Mouse (Mus musculus): ENCODE results near the gene Gba2. TPM values are rescaled to one million over a fixed set of nuclear protein-coding genes. Genes with fewer than 3 reads are reported as not detected.
"Not testable (repeated sequence)": the region's sequence is repeated elsewhere in the genome, so short reads cannot be mapped to it uniquely, and the experiment has no call there.

The Gba2 gene
- polyA plus RNA-seq, 1 experiment from 2014 or later: 14.4 TPM

DNA sequence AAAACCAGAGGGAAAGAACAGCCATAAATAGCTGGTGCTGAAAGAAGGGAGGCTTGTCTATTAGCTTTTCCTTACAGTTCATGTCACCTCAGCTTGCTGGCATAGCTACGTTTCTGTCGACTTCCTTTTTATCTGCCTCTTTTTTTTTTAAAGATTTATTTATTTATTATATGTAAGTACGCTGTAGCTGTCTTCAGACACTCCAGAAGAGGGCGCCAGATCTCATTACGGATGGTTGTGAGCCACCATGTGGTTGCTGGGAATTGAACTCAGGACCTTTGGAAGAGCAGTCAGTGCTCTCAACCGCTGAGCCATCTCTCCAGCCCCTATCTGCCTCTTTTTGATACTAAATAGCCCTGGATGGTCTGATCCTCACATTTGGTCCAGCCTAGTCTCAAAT is 26.8 kb downstream of the Gba2 start:
- DNase-seq (ENCODE audit: low spot score); H3K4me3 ChIP-seq (ENCODE audit: low read depth, low read length); H3K4me1 ChIP-seq (ENCODE audit: insufficient read depth, low read depth, low read length); H3K27ac ChIP-seq (ENCODE audit: low read length); H3K27me3 ChIP-seq (replicated peaks; ENCODE audit: insufficient read depth, low read length); H3K9ac ChIP-seq (replicated peaks; ENCODE audit: low read depth); H3K9me3 ChIP-seq (ENCODE audit: low read length); H3K4me2 ChIP-seq (replicated peaks; ENCODE audit: low read depth, low read length); ATAC-seq: not testable (repeated sequence)
- H3K36me3 ChIP-seq (ENCODE audit: insufficient read depth, low read length): peaks cover 79% of the 10 kb centered on the region
- peak; percentile 17; the same call in 1 of the 2 replicates for TF ChIP-seq CTCF (IDR thresholded peaks at IDR 0.05)
- 68% methylated on average over 6 of the region's 6 CpGs for WGBS

DNA sequence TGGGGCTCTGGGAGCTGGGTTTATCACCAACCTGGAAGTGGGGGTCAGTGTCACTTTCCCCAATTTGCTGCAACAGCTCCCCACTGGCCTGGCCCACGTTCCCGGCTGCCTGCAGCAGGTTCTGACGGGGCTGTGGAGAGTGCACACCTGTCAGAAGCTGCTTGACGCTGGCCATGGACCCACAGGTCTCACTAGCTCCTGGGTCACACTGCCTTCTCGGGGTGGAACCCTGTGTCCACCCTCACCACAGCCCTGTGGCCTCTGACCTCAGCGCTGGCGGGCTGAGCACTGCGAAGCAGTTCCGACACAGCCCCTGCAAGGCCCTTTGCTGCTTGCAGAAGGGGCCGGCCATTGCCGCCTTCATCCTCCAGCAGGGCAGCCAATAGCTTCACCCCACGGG is 29.6 kb downstream of the Gba2 start:
- no peak for DNase-seq (ENCODE audit: low spot score)
- Histone ChIP-seq H3K27ac (ENCODE audit: low read length) (no peak overlapping the region), H3K4me3 (ENCODE audit: low read depth, low read length) (no peak overlapping the region), H3K4me2 (replicated peaks; ENCODE audit: low read depth, low read length) (no peak overlapping the region), H3K27me3 (replicated peaks; ENCODE audit: insufficient read depth, low read length) (no peaks in the 10 kb centered on the region), H3K9ac (replicated peaks; ENCODE audit: low read depth) (no peak overlapping the region), H3K9me3 (ENCODE audit: low read length) (no peaks in the 10 kb centered on the region), H3K4me1 (ENCODE audit: insufficient read depth, low read depth, low read length) (no peaks in the 10 kb centered on the region), H3K36me3 (ENCODE audit: insufficient read depth, low read length) (peaks cover 84% of the 10 kb centered on the region)
- no peak for ATAC-seq
- TF ChIP-seq EP300 (IDR thresholded peaks at IDR 0.05) (no peak), CTCF (IDR thresholded peaks at IDR 0.05) (no peak)
- WGBS: 93% methylated on average over 12 of the region's 12 CpGs

DNA sequence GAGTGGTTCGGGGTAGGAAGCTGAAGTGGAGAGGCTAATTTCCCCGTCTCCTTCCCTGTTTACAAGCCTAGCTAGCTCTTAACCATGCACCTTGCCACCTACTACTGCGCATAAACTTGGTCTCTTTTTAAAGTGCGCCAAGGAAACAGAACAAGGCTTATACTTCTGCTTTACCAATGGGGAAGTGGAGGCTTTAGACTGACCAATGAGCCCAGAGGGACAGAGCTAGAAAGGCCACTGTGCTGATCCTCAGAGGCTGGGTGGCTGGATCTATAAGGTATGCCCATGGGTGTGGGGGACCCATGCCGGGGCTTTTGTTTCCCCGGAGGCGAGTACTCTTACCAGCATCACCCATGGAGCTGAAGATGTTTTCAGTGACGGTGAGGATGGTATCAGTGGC is 31.5 kb downstream of the Gba2 start:
- no peaks in the 10 kb centered on the region for H3K27me3 ChIP-seq (replicated peaks; ENCODE audit: insufficient read depth, low read length)
- H3K9me3 ChIP-seq (ENCODE audit: low read length): no peaks in the 10 kb centered on the region
- WGBS: 90% methylated on average over 8 of the region's 8 CpGs
- no peak overlapping the region for H3K4me3 ChIP-seq (ENCODE audit: low read depth, low read length)
- no peak for DNase-seq (ENCODE audit: low spot score)
- peaks cover 83% of the 10 kb centered on the region for H3K36me3 ChIP-seq (ENCODE audit: insufficient read depth, low read length)
- no peak for TF ChIP-seq CTCF (IDR thresholded peaks at IDR 0.05)
- no peak for TF ChIP-seq EP300 (IDR thresholded peaks at IDR 0.05)
- no peaks in the 10 kb centered on the region for H3K4me1 ChIP-seq (ENCODE audit: insufficient read depth, low read depth, low read length)
- H3K9ac ChIP-seq (replicated peaks; ENCODE audit: low read depth): no peak overlapping the region
- H3K27ac ChIP-seq (ENCODE audit: low read length): no peak overlapping the region
- H3K4me2 ChIP-seq (replicated peaks; ENCODE audit: low read depth, low read length): no peak overlapping the region
- ATAC-seq: no peak

DNA sequence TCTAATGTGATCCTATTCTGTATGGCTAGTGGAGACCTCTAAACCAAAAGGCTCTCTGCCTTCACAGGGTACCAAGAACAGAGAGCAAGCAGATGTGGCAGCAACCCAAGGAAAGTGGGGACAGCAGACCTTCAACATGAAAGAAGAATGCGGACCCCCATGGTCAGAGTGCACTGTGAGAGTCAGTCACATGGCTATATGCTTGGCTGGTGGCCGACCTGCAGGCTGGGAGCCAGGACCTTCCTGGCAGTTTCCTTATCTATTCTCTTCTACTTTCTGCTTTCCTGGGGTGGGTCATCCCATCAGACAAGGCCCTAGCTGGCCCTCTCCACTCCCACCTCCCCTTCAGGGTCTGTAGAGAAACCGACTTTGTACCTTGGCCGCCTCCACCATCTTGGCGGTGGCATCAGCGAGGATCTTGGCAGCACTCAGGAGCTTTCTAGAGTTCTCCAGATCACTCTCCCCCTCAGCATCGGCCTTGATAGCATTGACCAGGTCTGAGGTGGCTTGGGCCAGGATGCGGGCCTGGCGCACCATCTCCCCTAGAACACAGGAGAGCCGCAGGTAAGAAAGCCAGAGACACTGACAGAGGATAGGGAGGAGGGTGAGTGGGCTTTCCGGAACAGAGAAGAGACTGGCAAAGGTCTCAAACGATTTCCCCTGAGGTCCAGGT is 32.2 kb downstream of the Gba2 start:
- ATAC-seq: no peak
- Histone ChIP-seq H3K27me3 (replicated peaks; ENCODE audit: insufficient read depth, low read length) (no peaks in the 10 kb centered on the region), H3K9me3 (ENCODE audit: low read length) (no peaks in the 10 kb centered on the region), H3K4me2 (replicated peaks; ENCODE audit: low read depth, low read length) (no peak overlapping the region), H3K36me3 (ENCODE audit: insufficient read depth, low read length) (peaks cover 86% of the 10 kb centered on the region), H3K9ac (replicated peaks; ENCODE audit: low read depth) (no peak overlapping the region), H3K4me1 (ENCODE audit: insufficient read depth, low read depth, low read length) (no peaks in the 10 kb centered on the region), H3K27ac (ENCODE audit: low read length) (no peak overlapping the region), H3K4me3 (ENCODE audit: low read depth, low read length) (no peak overlapping the region)
- TF ChIP-seq CTCF (IDR thresholded peaks at IDR 0.05) (no peak), EP300 (IDR thresholded peaks at IDR 0.05) (no peak)
- 89% methylated on average over 12 of the region's 12 CpGs for WGBS
- DNase-seq (ENCODE audit: low spot score): no peak

DNA sequence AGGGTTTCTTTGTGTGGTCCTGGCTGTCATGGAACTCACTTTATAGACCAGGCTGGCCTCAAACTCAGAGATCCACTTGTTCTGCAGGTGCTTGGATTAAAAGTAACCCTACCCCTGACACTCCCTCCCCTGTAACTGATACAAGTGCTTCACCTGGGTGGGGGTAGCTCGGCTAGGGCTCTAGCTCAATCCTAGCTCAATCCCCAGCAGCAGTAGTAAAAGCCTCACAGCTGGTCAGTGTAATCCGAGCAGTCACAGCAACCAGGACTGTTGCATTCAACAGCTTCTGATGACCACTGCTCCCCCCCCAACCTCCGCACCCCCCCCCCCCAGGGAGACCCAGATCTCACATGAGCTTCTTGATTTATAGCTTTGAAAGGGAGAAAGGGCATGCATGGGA is 36.6 kb downstream of the Gba2 start:
- no peaks in the 10 kb centered on the region for H3K9me3 ChIP-seq (ENCODE audit: low read length)
- no peak overlapping the region for H3K9ac ChIP-seq (replicated peaks; ENCODE audit: low read depth)
- 83% methylated on average over 3 of the region's 3 CpGs for WGBS
- H3K36me3 ChIP-seq (ENCODE audit: insufficient read depth, low read length): peaks cover 93% of the 10 kb centered on the region
- no peak overlapping the region for H3K4me3 ChIP-seq (ENCODE audit: low read depth, low read length)
- no peak overlapping the region for H3K4me2 ChIP-seq (replicated peaks; ENCODE audit: low read depth, low read length)
- no peak for DNase-seq (ENCODE audit: low spot score)
- no peak for ATAC-seq
- no peaks in the 10 kb centered on the region for H3K4me1 ChIP-seq (ENCODE audit: insufficient read depth, low read depth, low read length)
- TF ChIP-seq EP300 (IDR thresholded peaks at IDR 0.05) (no peak), CTCF (IDR thresholded peaks at IDR 0.05) (no peak)
- no peaks in the 10 kb centered on the region for H3K27me3 ChIP-seq (replicated peaks; ENCODE audit: insufficient read depth, low read length)
- no peak overlapping the region for H3K27ac ChIP-seq (ENCODE audit: low read length)

DNA sequence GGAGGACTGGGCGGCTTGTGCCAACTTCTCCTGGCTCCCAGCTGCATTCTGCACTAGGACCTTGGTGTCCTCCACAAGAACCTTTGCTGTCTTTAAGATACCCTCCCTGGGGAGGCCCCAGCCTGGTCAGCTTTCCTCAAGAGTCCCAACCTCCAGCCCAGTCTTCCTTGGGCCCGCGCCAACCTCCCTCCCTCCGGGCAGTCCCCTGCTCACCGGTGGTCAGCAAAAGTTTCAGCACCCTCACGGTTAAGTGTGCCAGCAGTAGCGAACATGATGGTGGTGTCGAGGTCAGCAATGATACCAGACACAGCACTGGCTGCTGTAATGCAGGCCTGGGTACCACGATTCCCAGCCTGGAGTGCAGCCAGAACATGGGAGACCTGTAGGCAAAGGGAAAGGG is 42.6 kb downstream of the Gba2 start:
- Histone ChIP-seq H3K27ac (ENCODE audit: low read length) (no peak overlapping the region), H3K9me3 (ENCODE audit: low read length) (no peaks in the 10 kb centered on the region), H3K9ac (replicated peaks; ENCODE audit: low read depth) (no peak overlapping the region), H3K4me1 (ENCODE audit: insufficient read depth, low read depth, low read length) (no peaks in the 10 kb centered on the region), H3K36me3 (ENCODE audit: insufficient read depth, low read length) (peaks cover 82% of the 10 kb centered on the region), H3K27me3 (replicated peaks; ENCODE audit: insufficient read depth, low read length) (no peaks in the 10 kb centered on the region), H3K4me3 (ENCODE audit: low read depth, low read length) (no peak overlapping the region), H3K4me2 (replicated peaks; ENCODE audit: low read depth, low read length) (no peak overlapping the region)
- 84% methylated on average over 9 of the region's 9 CpGs for WGBS
- ATAC-seq: no peak
- TF ChIP-seq CTCF (IDR thresholded peaks at IDR 0.05) (no peak), EP300 (IDR thresholded peaks at IDR 0.05) (no peak)
- DNase-seq (ENCODE audit: low spot score): no peak

DNA sequence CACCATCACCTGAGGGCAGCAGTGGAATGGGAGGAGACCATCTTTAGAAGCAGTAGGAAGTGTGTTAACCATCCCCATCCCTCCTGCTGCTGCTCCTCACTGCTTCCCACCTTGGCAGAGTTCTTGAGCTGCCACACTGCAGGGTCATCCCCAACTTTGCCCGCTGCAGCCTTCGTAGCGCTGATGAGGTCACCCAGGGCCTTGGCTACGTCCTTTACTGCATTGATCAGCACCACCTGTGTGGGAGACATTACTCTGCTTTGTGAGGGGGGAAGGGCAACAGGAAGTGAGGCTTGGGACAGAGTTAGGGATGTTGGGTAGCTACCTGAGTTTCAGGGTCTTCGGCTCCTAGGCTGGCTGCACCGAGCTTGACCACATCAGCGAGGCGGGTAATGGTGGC is 43.0 kb downstream of the Gba2 start:
- no peaks in the 10 kb centered on the region for H3K27me3 ChIP-seq (replicated peaks; ENCODE audit: insufficient read depth, low read length)
- no peak for TF ChIP-seq CTCF (IDR thresholded peaks at IDR 0.05)
- TF ChIP-seq EP300 (IDR thresholded peaks at IDR 0.05): no peak
- WGBS: 92% methylated on average over 8 of the region's 8 CpGs
- no peaks in the 10 kb centered on the region for H3K9me3 ChIP-seq (ENCODE audit: low read length)
- H3K36me3 ChIP-seq (ENCODE audit: insufficient read depth, low read length): peaks cover 79% of the 10 kb centered on the region
- ATAC-seq: no peak
- no peak overlapping the region for H3K9ac ChIP-seq (replicated peaks; ENCODE audit: low read depth)
- no peak for DNase-seq (ENCODE audit: low spot score)
- H3K4me2 ChIP-seq (replicated peaks; ENCODE audit: low read depth, low read length): no peak overlapping the region
- H3K4me3 ChIP-seq (ENCODE audit: low read depth, low read length): no peak overlapping the region
- H3K4me1 ChIP-seq (ENCODE audit: insufficient read depth, low read depth, low read length): no peaks in the 10 kb centered on the region
- H3K27ac ChIP-seq (ENCODE audit: low read length): no peak overlapping the region

Measured in lung, postnatal 0 days (tissue).